In the genomic region with DNA sequence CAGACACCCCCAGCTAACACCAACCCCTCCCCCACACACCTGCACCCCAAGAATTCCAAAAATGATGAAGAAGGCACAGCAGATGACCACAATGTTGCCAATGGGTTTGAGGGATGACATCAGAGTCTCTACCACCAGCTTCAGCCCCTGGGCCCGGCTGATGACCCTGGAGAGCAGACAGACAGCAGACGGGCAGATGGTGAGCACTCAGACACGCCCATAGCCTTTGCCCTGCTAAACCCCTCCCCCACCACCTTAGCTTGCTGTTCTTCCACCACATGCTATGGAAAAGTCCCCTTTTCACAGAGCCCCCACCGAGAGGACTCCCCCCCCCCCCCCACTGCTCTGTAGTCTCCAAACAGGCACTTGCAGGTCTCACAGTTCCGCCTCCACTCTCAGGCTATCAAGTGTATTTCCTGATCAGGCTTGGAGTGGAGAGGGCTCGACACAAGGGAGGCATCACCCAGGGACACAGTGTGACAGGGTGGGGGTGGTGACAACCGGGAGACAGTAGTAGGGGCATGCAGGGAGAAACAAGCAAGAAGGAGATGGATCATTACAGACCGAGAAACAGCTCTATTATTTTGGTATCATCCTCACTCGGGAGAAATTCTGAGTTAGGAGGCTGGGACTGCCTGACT, we compare ENCODE assay signal across 10 mouse cellular contexts. TPM values are rescaled to one million over a fixed set of nuclear protein-coding genes. Genes with fewer than 3 reads are reported as not detected.
DNase-seq lines count a peak whose midpoint lies in the region; ATAC-seq and TF ChIP-seq lines count a peak whose summit lies in the region.
"Had no signal": no experiment of that assay in that cellular context is flagged by ENCODE, and none has a peak within 500 bp of the region (broad histone marks: within the 10 kb centered on the region; RNA-seq: fewer than 3 reads in every experiment).

No protein-coding gene starts in this region.

- intact Hi-C loops in left cerebral cortex, postnatal 36 days (cut with DNase I): no loop called here
- intact Hi-C loops in left cerebral cortex, adult 2 months (cut with DNase I): no loop called here

- no peaks in the 10 kb centered on the region for H3K79me2 ChIP-seq in CH12.LX (replicated peaks; ENCODE audit: control insufficient read depth, extremely low read depth, insufficient read depth, poor library complexity, severe bottlenecking)

- peaks cover 38% of the 10 kb centered on the region for H3K27me3 ChIP-seq in forebrain, embryonic 10.5 days (ENCODE audit: poor library complexity, severe bottlenecking)
- H3K27me3 ChIP-seq in forebrain, postnatal 0 days (ENCODE audit: insufficient read depth, low read length): no peaks in the 10 kb centered on the region
- H3K27me3 ChIP-seq in CH12.LX (replicated peaks): peaks cover 18% of the 10 kb centered on the region
- H3K27me3 ChIP-seq in hindbrain, embryonic 10.5 days (ENCODE audit: insufficient read depth, poor library complexity, severe bottlenecking): peaks cover 29% of the 10 kb centered on the region
- no peaks in the 10 kb centered on the region for H3K27me3 ChIP-seq in limb, embryonic 14.5 days (ENCODE audit: control insufficient read depth, insufficient read depth, low read length)

- WGBS in forebrain, embryonic 10.5 days: 46% methylated on average over 9 of the region's 9 CpGs
- 38% methylated on average over 9 of the region's 9 CpGs for WGBS in forebrain, postnatal 0 days
- WGBS in hindbrain, embryonic 10.5 days: 24% methylated on average over 9 of the region's 9 CpGs
- WGBS in limb, embryonic 14.5 days: 18% methylated on average over 9 of the region's 9 CpGs

- TF ChIP-seq EP300 in CH12.LX (IDR thresholded peaks at IDR 0.05; ENCODE audit: low read length): no peak

- no peak for TF ChIP-seq POLR2A in CH12.LX (IDR thresholded peaks at IDR 0.05; ENCODE audit: low read depth, low read length)
- no peak for TF ChIP-seq POLR2A in limb, embryonic 14.5 days (IDR thresholded peaks at IDR 0.05; ENCODE audit: borderline replicate concordance, extremely low read depth, insufficient read depth, insufficient read length)

- H3K4me1 ChIP-seq in forebrain, embryonic 10.5 days: peaks cover 52% of the 10 kb centered on the region
- no peaks in the 10 kb centered on the region for H3K4me1 ChIP-seq in forebrain, postnatal 0 days (ENCODE audit: insufficient read depth)
- peaks cover 15 to 52% of the 10 kb centered on the region in 2 experiments for H3K4me1 ChIP-seq in CH12.LX (ENCODE audit: control insufficient read depth in 1 of 2, insufficient read depth in 2 of 2)
- peaks cover 75% of the 10 kb centered on the region for H3K4me1 ChIP-seq in hindbrain, embryonic 10.5 days (replicated peaks)
- peaks cover 33% of the 10 kb centered on the region for H3K4me1 ChIP-seq in limb, embryonic 14.5 days (ENCODE audit: control insufficient read depth, insufficient read depth, low read length)

- TF ChIP-seq RAD21 in CH12.LX (IDR thresholded peaks at IDR 0.05; ENCODE audit: low read depth, low read length): no peak

- peaks cover 96% of the 10 kb centered on the region for H3K36me3 ChIP-seq in forebrain, embryonic 10.5 days (replicated peaks)
- H3K36me3 ChIP-seq in forebrain, postnatal 0 days (ENCODE audit: insufficient read depth): peaks cover 29% of the 10 kb centered on the region; the same call in 1 of the 2 replicates
- no peaks in the 10 kb centered on the region for H3K36me3 ChIP-seq in CH12.LX (replicated peaks in 1 of 2; ENCODE audit: control insufficient read depth in 1 of 2, insufficient read depth in 1 of 2, low read length in 1 of 2)
- H3K36me3 ChIP-seq in hindbrain, embryonic 10.5 days: peaks cover 73% of the 10 kb centered on the region
- H3K36me3 ChIP-seq in limb, embryonic 14.5 days (ENCODE audit: control insufficient read depth, insufficient read depth, low read length): peaks cover 81% of the 10 kb centered on the region

- DNase-seq in forebrain, embryonic 10.5 days (ENCODE audit: extremely low spot score, low spot score): no peak
- no peak for DNase-seq in forebrain, postnatal 0 days
- no peak for DNase-seq in CH12.LX (ENCODE audit: extremely low read depth)
- peak; percentile 66 for DNase-seq in hindbrain, embryonic 10.5 days (ENCODE audit: low spot score)
- DNase-seq in limb, embryonic 14.5 days (ENCODE audit: low spot score): no peak
- no peak for DNase-seq in urinary bladder, postnatal 14 days (ENCODE audit: low spot score)
- no peak for DNase-seq in left cerebral cortex, postnatal 36 days (ENCODE audit: low spot score in 2 of 2)
- DNase-seq in left cerebral cortex, adult 2 months (ENCODE audit: extremely low spot score in 1 of 2, low spot score in 2 of 2): no peak

- no peak overlapping the region for H3K4me3 ChIP-seq in forebrain, embryonic 10.5 days
- no peak overlapping the region for H3K4me3 ChIP-seq in forebrain, postnatal 0 days (ENCODE audit: low read depth, low read length)
- no peak overlapping the region for H3K4me3 ChIP-seq in CH12.LX (replicated peaks in 1 of 3; ENCODE audit: low read depth in 2 of 3, low read length in 2 of 3, poor library complexity in 1 of 3)
- no peak overlapping the region for H3K4me3 ChIP-seq in hindbrain, embryonic 10.5 days
- H3K4me3 ChIP-seq in limb, embryonic 14.5 days (replicated peaks; ENCODE audit: low read length): no peak overlapping the region
- no peak overlapping the region for H3K4me3 ChIP-seq in left cerebral cortex, adult 2 months
- H3K4me3 ChIP-seq: megakaryocyte, embryonic 14.5 days had no signal

- H3K27ac ChIP-seq in forebrain, embryonic 10.5 days: peak overlapping the region; percentile 22
- no peak overlapping the region for H3K27ac ChIP-seq in forebrain, postnatal 0 days (ENCODE audit: low read depth, low read length)
- no peak overlapping the region for H3K27ac ChIP-seq in CH12.LX (ENCODE audit: insufficient read depth, low read depth)
- H3K27ac ChIP-seq in hindbrain, embryonic 10.5 days: peak overlapping the region; percentile 88
- H3K27ac ChIP-seq in limb, embryonic 14.5 days (replicated peaks; ENCODE audit: low read depth, low read length): peak overlapping the region; percentile 77
- H3K27ac ChIP-seq in left cerebral cortex, adult 2 months: no peak overlapping the region

- H3K9me3 ChIP-seq in forebrain, embryonic 10.5 days: no peaks in the 10 kb centered on the region
- no peaks in the 10 kb centered on the region for H3K9me3 ChIP-seq in forebrain, postnatal 0 days (ENCODE audit: low read length)
- H3K9me3 ChIP-seq in CH12.LX (replicated peaks; ENCODE audit: low read length): no peaks in the 10 kb centered on the region
- no peaks in the 10 kb centered on the region for H3K9me3 ChIP-seq in hindbrain, embryonic 10.5 days
- no peaks in the 10 kb centered on the region for H3K9me3 ChIP-seq in limb, embryonic 14.5 days (ENCODE audit: control insufficient read depth, low read length)
- H3K9me3 ChIP-seq: megakaryocyte, embryonic 14.5 days had no signal

- ATAC-seq in forebrain, postnatal 0 days: no peak
- no peak; the same call in 1 of the 2 replicates for ATAC-seq in limb, embryonic 14.5 days (ENCODE audit: low FRiP score, low read depth)

- dilution Hi-C loops in CH12.LX (cut with MboI; ENCODE audit: extremely low pct_ligation_motif_present, extremely low pct_unique_long_range_greater_than_20kb, low sequenced_read_pairs): no loop called here

- no peak overlapping the region for H3K4me2 ChIP-seq in forebrain, postnatal 0 days (ENCODE audit: low read depth)
- no peak overlapping the region for H3K4me2 ChIP-seq in CH12.LX (ENCODE audit: insufficient read depth, low read depth, poor library complexity, severe bottlenecking)
- H3K4me2 ChIP-seq in limb, embryonic 14.5 days (replicated peaks; ENCODE audit: low read depth, low read length, severe bottlenecking): peak overlapping the region; percentile 31; the same call in 1 of the 2 replicates

- in situ Hi-C loops in CH12.LX (cut with MboI; ENCODE audit: low pct_ligation_motif_present, low pct_unique_long_range_greater_than_20kb, low sequenced_read_pairs): no loop called here

- no peak for TF ChIP-seq CTCF in forebrain, postnatal 0 days (IDR thresholded peaks at IDR 0.05; ENCODE audit: low read depth)
- no peak for TF ChIP-seq CTCF in CH12.LX (conservative IDR thresholded peaks at IDR 0.05 in 1 of 2, IDR thresholded peaks at IDR 0.05 in 1 of 2; ENCODE audit: low read depth in 2 of 2, low read length in 2 of 2)
- TF ChIP-seq CTCF in left cerebral cortex, adult 2 months (IDR thresholded peaks at IDR 0.05): no peak

- no peak overlapping the region for H3K9ac ChIP-seq in forebrain, postnatal 0 days
- no peak overlapping the region for H3K9ac ChIP-seq in CH12.LX (ENCODE audit: insufficient read depth, low read depth)
- H3K9ac ChIP-seq in limb, embryonic 14.5 days (ENCODE audit: low read depth, low read length, severe bottlenecking): no peak overlapping the region

RNA-seq across cellular contexts. Expression of gene Abcc3, which starts 36.3 kb away (rescaled TPM):
- 0.12 and 0.22 TPM in 2 replicates for polyA plus RNA-seq in forebrain, embryonic 10.5 days (2016; fragmentation: Nextera tagmentation; extraction: Ambion mirVana)
- 1.1 and 1.6 TPM in 2 replicates for total RNA-seq in forebrain, postnatal 0 days (2014; rRNA removed)
- polyA plus RNA-seq in forebrain, postnatal 0 days (2015; fragmentation: Nextera tagmentation; extraction: Ambion mirVana): 0.97 and 0.98 TPM in 2 replicates
- total RNA-seq in CH12.LX (2012; rRNA removed) (0.08 and 0.21 TPM in 2 replicates), CH12.LX (2014; rRNA removed) (0.15 and 0.40 TPM in 2 replicates)
- polyA plus RNA-seq in CH12.LX (2012; ENCODE audit: insufficient read length, low read depth): 0.46 and 0.66 TPM in 2 replicates
- polyA plus RNA-seq in hindbrain, embryonic 10.5 days (2016; fragmentation: Nextera tagmentation; extraction: Ambion mirVana): 0.46 and 0.48 TPM in 2 replicates
- 1.0 and 1.6 TPM in 2 replicates for polyA plus RNA-seq in limb, embryonic 14.5 days (2012; rRNA removed)
- 1.3 and 1.5 TPM in 2 replicates for polyA plus RNA-seq in limb, embryonic 14.5 days (2014; fragmentation: Nextera tagmentation; extraction: Ambion mirVana)
- total RNA-seq in left cerebral cortex, postnatal 36 days (2021): 1 to 10 TPM; 2.0 to 3.0 TPM
- 1 to 10 TPM; 1.6 to 2.4 TPM for total RNA-seq in left cerebral cortex, adult 2 months (2021)

RNA-seq across cellular contexts. Expression of gene Cacna1g, which starts 44.9 kb away (rescaled TPM):
- polyA plus RNA-seq in forebrain, embryonic 10.5 days (2016; fragmentation: Nextera tagmentation; extraction: Ambion mirVana): 7.0 and 8.3 TPM in 2 replicates
- total RNA-seq in forebrain, postnatal 0 days (2014; rRNA removed): 47.1 and 62.9 TPM in 2 replicates
- 5.3 and 5.8 TPM in 2 replicates for polyA plus RNA-seq in forebrain, postnatal 0 days (2015; fragmentation: Nextera tagmentation; extraction: Ambion mirVana)
- total RNA-seq in CH12.LX (2012; rRNA removed) (0.59 and 1.7 TPM in 2 replicates), CH12.LX (2014; rRNA removed) (0.97 and 2.4 TPM in 2 replicates)
- 3.7 and 4.1 TPM in 2 replicates for polyA plus RNA-seq in CH12.LX (2012; ENCODE audit: insufficient read length, low read depth)
- 5.3 and 7.7 TPM in 2 replicates for polyA plus RNA-seq in hindbrain, embryonic 10.5 days (2016; fragmentation: Nextera tagmentation; extraction: Ambion mirVana)
- polyA plus RNA-seq in limb, embryonic 14.5 days (2012; rRNA removed): 449 and 693 TPM in 2 replicates
- polyA plus RNA-seq in limb, embryonic 14.5 days (2014; fragmentation: Nextera tagmentation; extraction: Ambion mirVana): 49.0 and 59.3 TPM in 2 replicates
- total RNA-seq in left cerebral cortex, postnatal 36 days (2021): 100 to 1,000 TPM in 1 of 2 experiments, 10 to 100 TPM in 1; 70.9 to 105 TPM
- 10 to 100 TPM; 93.0 to 98.7 TPM for total RNA-seq in left cerebral cortex, adult 2 months (2021)

RNA-seq across cellular contexts. Expression of gene Spata20, which starts 56.8 kb away (rescaled TPM):
- polyA plus RNA-seq in forebrain, embryonic 10.5 days (2016; fragmentation: Nextera tagmentation; extraction: Ambion mirVana): not detected in 2 replicates
- 0.92 and 3.1 TPM in 2 replicates for total RNA-seq in forebrain, postnatal 0 days (2014; rRNA removed)
- 0.99 and 2.3 TPM in 2 replicates for polyA plus RNA-seq in forebrain, postnatal 0 days (2015; fragmentation: Nextera tagmentation; extraction: Ambion mirVana)
- total RNA-seq in CH12.LX (2012; rRNA removed): not detected in 2 replicates
- not detected in 2 replicates for total RNA-seq in CH12.LX (2014; rRNA removed)
- not detected in 2 replicates for polyA plus RNA-seq in CH12.LX (2012; ENCODE audit: insufficient read length, low read depth)
- polyA plus RNA-seq in hindbrain, embryonic 10.5 days (2016; fragmentation: Nextera tagmentation; extraction: Ambion mirVana): 0.05 TPM in 1 of 2 replicates, not detected in the other
- polyA plus RNA-seq in limb, embryonic 14.5 days (2012; rRNA removed): 0.16 and 0.29 TPM in 2 replicates
- 0.14 and 0.33 TPM in 2 replicates for polyA plus RNA-seq in limb, embryonic 14.5 days (2014; fragmentation: Nextera tagmentation; extraction: Ambion mirVana)
- total RNA-seq in left cerebral cortex, postnatal 36 days (2021): 1 to 10 TPM in 1 of 2 experiments, under 1 TPM in 1; 0.27 to 1.3 TPM
- under 1 TPM; 0.41 to 0.51 TPM for total RNA-seq in left cerebral cortex, adult 2 months (2021)
- polyA plus RNA-seq: spleen, adult 2 months had no signal

Comparison
In these comparisons a context has a peak if more than half of its experiments do, and no peak if none do; other contexts are left out.
1. H3K27ac ChIP-seq: peak in forebrain, embryonic 10.5 days (single experiment), hindbrain, embryonic 10.5 days (single experiment) and limb, embryonic 14.5 days (single experiment); none in forebrain, postnatal 0 days (single experiment), CH12.LX (single experiment) and left cerebral cortex, adult 2 months (single experiment).